Mouse (Mus musculus) telencephalon, adult 2 months (tissue): ENCODE data around the gene Gm20896.
"Not testable (repeated sequence)": the region's sequence is repeated elsewhere in the genome, so short reads cannot be mapped to it uniquely, and the experiment has no call there.

Source experiments
- DNase-seq: peaks from one replicate; pipeline ENCODE4 v3.0.0-alpha.2; 2011; ENCODE audit warnings: low read depth, low spot score

The Gm20896 gene

DNA sequence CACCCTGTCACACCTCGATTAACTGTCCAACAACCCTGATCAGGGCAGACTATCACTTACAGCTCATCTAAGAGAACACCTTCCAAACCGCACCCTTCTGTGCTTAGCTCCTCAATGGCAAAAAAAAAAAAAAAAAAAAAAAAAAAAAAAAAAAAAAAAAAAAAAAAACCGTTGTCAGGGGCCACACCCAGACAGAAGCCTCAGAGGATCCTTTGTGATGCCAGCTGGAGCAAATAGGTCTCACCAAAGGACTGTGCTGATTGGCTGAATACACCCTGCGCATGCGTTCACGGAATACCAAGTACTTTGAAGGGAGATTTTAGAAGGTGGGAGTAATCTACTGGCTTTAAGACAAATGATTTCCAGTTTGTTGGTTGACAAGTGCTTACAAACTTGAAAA, at the start of gene Gm20896:
Gene Gm20896, minus strand, starts transcription at position 101 of the 400 bp plus-strand sequence.
- not testable (repeated sequence) for DNase-seq
